Mouse (Mus musculus): Measurements from ENCODE around the gene Chrnb1. TPM values are rescaled to one million over a fixed set of nuclear protein-coding genes. Genes with fewer than 3 reads are reported as not detected.

Gene Chrnb1
- total and polyA plus RNA-seq, 3 experiments = 0.31 to 1.6 TPM; not detected in 1

- Histone ChIP-seq H3K27me3 (ENCODE audit: control insufficient read depth in 1 of 2, insufficient read depth in 2 of 2, low read length in 2 of 2) (no peaks in the 10 kb centered on the region), H3K9me3 (replicated peaks; ENCODE audit: insufficient read depth, low read length) (no peaks in the 10 kb centered on the region), H3K36me3 (ENCODE audit: control insufficient read depth in 1 of 2, insufficient read depth in 2 of 2, low read length in 2 of 2) (peaks cover 0 to 2% of the 10 kb centered on the region in 2 experiments; a peak in 1 of 4 replicates), H3K9ac (ENCODE audit: control insufficient read depth, low read depth, low read length, poor library complexity, severe bottlenecking) (peak overlapping the region; percentile 94), H3K4me3 (ENCODE audit: control insufficient read depth in 1 of 2, insufficient read depth in 1 of 2, low read depth in 2 of 2, low read length in 2 of 2) (peak overlapping the region; percentile 84 to 90), H3K79me2 (ENCODE audit: control insufficient read depth, insufficient read depth, low read length, poor library complexity) (peaks cover 8% of the 10 kb centered on the region), H3K4me1 (ENCODE audit: control insufficient read depth in 1 of 2, insufficient read depth in 2 of 2, low read length in 2 of 2) (peaks cover 2 to 15% of the 10 kb centered on the region in 2 experiments; a peak in 2 of 4 replicates), H3K27ac (ENCODE audit: control insufficient read depth, low read depth, low read length) (peak overlapping the region; percentile 46)
- peak; percentile 89 for TF ChIP-seq MAZ (IDR thresholded peaks at IDR 0.05; ENCODE audit: low read depth, low read length)
- peak; percentile 46; the same call in 1 of the 2 replicates for TF ChIP-seq HCFC1 (IDR thresholded peaks at IDR 0.05; ENCODE audit: low read depth, low read length)
- TF ChIP-seq BHLHE40 (IDR thresholded peaks at IDR 0.05; ENCODE audit: borderline replicate concordance, low read depth, low read length) = 0 out of 2 replicates have a peak, but pooled peaks have one; percentile 4
- peak; percentile 45 to 46; a peak in 2 of 4 replicates for TF ChIP-seq POLR2A (IDR thresholded peaks at IDR 0.05; ENCODE audit: control insufficient read depth in 1 of 2, insufficient read depth in 1 of 2, low read depth in 1 of 2, low read length in 2 of 2, poor library complexity in 1 of 2)
- TF ChIP-seq ETS1 (IDR thresholded peaks at IDR 0.05; ENCODE audit: low read depth, low read length) = peak; percentile 14; the same call in 1 of the 2 replicates
- no peak for TF ChIP-seq USF2 (IDR thresholded peaks at IDR 0.05; ENCODE audit: borderline replicate concordance in 1 of 2, insufficient read depth in 1 of 2, low read depth in 1 of 2, low read length in 2 of 2)
- TF ChIP-seq RCOR1 (IDR thresholded peaks at IDR 0.05; ENCODE audit: low read depth, low read length) = 0 out of 2 replicates have a peak, but pooled peaks have one; percentile 7
- TF ChIP-seq POLR2AphosphoS5 (IDR thresholded peaks at IDR 0.05; ENCODE audit: borderline replicate concordance, low read depth, low read length) = no peak
- TF ChIP-seq NELFE (IDR thresholded peaks at IDR 0.05; ENCODE audit: low read depth, low read length) = peak; percentile 30; the same call in 1 of the 2 replicates
- TF ChIP-seq UBTF (IDR thresholded peaks at IDR 0.05; ENCODE audit: borderline replicate concordance, insufficient read depth, low read depth, low read length) = 0 out of 2 replicates have a peak, but pooled peaks have one; percentile 66
- peak; percentile 52; the same call in 1 of the 2 replicates for TF ChIP-seq MXI1 (IDR thresholded peaks at IDR 0.05; ENCODE audit: low read depth, low read length)
- TF ChIP-seq TBP (IDR thresholded peaks at IDR 0.05; ENCODE audit: low read depth, low read length) = peak; percentile 56; the same call in 1 of the 2 replicates
- TF ChIP-seq SIN3A (IDR thresholded peaks at IDR 0.05; ENCODE audit: low read length) = peak; percentile 69
- peak; percentile 46 for TF ChIP-seq NRF1 (IDR thresholded peaks at IDR 0.05; ENCODE audit: insufficient read depth, low read depth, low read length, poor library complexity, severe bottlenecking)
- TF ChIP-seq ZMIZ1 (IDR thresholded peaks at IDR 0.05; ENCODE audit: low read depth, low read length) = peak; percentile 46; the same call in 1 of the 2 replicates
- TF ChIP-seq ELF1 (IDR thresholded peaks at IDR 0.05; ENCODE audit: low read depth, low read length) = 0 out of 2 replicates have a peak, but pooled peaks have one; percentile 19
- no peak for TF ChIP-seq RAD21 (IDR thresholded peaks at IDR 0.05; ENCODE audit: low read depth, low read length)
- peak; percentile 34 for TF ChIP-seq TCF12 (IDR thresholded peaks at IDR 0.05; ENCODE audit: low read depth, low read length)
- TF ChIP-seq CHD2 (IDR thresholded peaks at IDR 0.05; ENCODE audit: low read length) = no peak; the same call in 1 of the 2 replicates
- no peak for TF ChIP-seq KAT2A (conservative IDR thresholded peaks at IDR 0.05; ENCODE audit: low read depth, low read length)
- TF ChIP-seq MAX (IDR thresholded peaks at IDR 0.05; ENCODE audit: low read length) = no peak
- peak; percentile 87 for DNase-seq (ENCODE audit: low read depth, low spot score)
Observed at GRCm38 (mm10) chr11:69766126-69766609, 29.6 kb downstream of the Chrnb1 start.
